Mouse (Mus musculus) bone marrow, adult 2 months (tissue): ENCODE data around the gene Mtmr3. TPM values are rescaled to one million over a fixed set of nuclear protein-coding genes. Genes with fewer than 3 reads are reported as not detected.
A peak's percentile ranks its signal among the peaks of the same experiment; 100 is the strongest.
"Not testable (repeated sequence)": the region's sequence is repeated elsewhere in the genome, so short reads cannot be mapped to it uniquely, and the experiment has no call there.

ENCODE experiments used
- H3K27ac ChIP-seq: fragments of 200-500 bp; 2 replicates; pipeline ENCODE4 v1.5.1; 2012; ENCODE audit warnings: low read depth, mild to moderate bottlenecking, control low read depth, inconsistent platforms, low read length; ENCODE audit not compliant: control insufficient read depth, poor library complexity, insufficient read depth
- H3K4me1 ChIP-seq: fragments of 200-500 bp; 2 replicates; pipeline ENCODE4 v1.6.1; 2011; ENCODE audit warnings: low read length; ENCODE audit not compliant: control insufficient read depth, insufficient read depth
- H3K4me3 ChIP-seq: fragments of 200-500 bp; replicated peaks from 2 replicates; pipeline ENCODE3; 2011; ENCODE audit warnings: mild to moderate bottlenecking, low read depth, low read length, control low read depth; ENCODE audit not compliant: control insufficient read depth
- CTCF ChIP-seq: fragments of 200-500 bp; IDR thresholded peaks from 2 replicates; pipeline ENCODE4 v1.5.1; 2011; ENCODE audit warnings: low read length, control low read depth; ENCODE audit not compliant: control insufficient read depth, insufficient read depth
- POLR2A ChIP-seq: fragments of 200-500 bp; IDR thresholded peaks from 2 replicates; pipeline ENCODE4 v1.6.1; 2011; ENCODE audit warnings: low read depth, mild to moderate bottlenecking, control low read depth, low read length, borderline replicate concordance; ENCODE audit not compliant: control insufficient read depth
- WGBS: fragments of 180-500 bp; shearing (Covaris S2); methylation state at CpG from one replicate; pipeline ENCODE4 v1.1.7; 2018; 5-methylcytosine and 5-hydroxymethylcytosine counted together
- polyA plus RNA-seq: library from polyadenylated mRNA; stranded (reverse); fragments of >200 nt; gene quantifications from 2 replicates; pipeline ENCODE4 v1.2.4, GENCODE M21; 2011; ENCODE audit warnings: low replicate concordance; ENCODE audit not compliant: missing spikeins, insufficient read depth, insufficient read length

Gene Mtmr3
- polyA plus RNA-seq, 1 experiment: 49.6 TPM

- WGBS: under 1% methylated on average over 44 of the region's 45 CpGs
- Histone ChIP-seq H3K4me1 (peaks cover 1% of the 10 kb centered on the region; the same call in 1 of the 2 replicates), H3K4me3 (peak overlapping the region; percentile 71), H3K27ac (peak overlapping the region; percentile 97)
- TF ChIP-seq POLR2A: peak; percentile 24; the same call in 1 of the 2 replicates
- TF ChIP-seq CTCF: no peak; the same call in 1 of the 2 replicates
Observed at GRCm38 (mm10) chr11:4593849-4594607, 635 bp downstream of the Mtmr3 start.

- H3K4me1 ChIP-seq: peaks cover 1% of the 10 kb centered on the region; the same call in 1 of the 2 replicates
- H3K4me3 ChIP-seq: peak overlapping the region; percentile 71
- TF ChIP-seq CTCF: no peak
- no peak for TF ChIP-seq POLR2A
- no peak overlapping the region for H3K27ac ChIP-seq
- WGBS: 2% methylated on average over 5 of the region's 5 CpGs
Observed at GRCm38 (mm10) chr11:4593491-4593848, 1.2 kb downstream of the Mtmr3 start.

- TF ChIP-seq POLR2A (no peak), CTCF (no peak)
- WGBS: 30% methylated on average over 4 of the region's 4 CpGs
- H3K4me1 ChIP-seq: peaks cover 1% of the 10 kb centered on the region; the same call in 1 of the 2 replicates
- no peak overlapping the region for H3K27ac ChIP-seq
- peak overlapping the region; percentile 12 for H3K4me3 ChIP-seq
Observed at GRCm38 (mm10) chr11:4591811-4592210, 2.9 kb downstream of the Mtmr3 start.

- Histone ChIP-seq H3K27ac (no peak overlapping the region), H3K4me1 (no peaks in the 10 kb centered on the region; the same call in 1 of the 2 replicates), H3K4me3 (no peak overlapping the region)
- no peak for TF ChIP-seq POLR2A
- no peak for TF ChIP-seq CTCF
- 46% methylated on average over 2 of the region's 2 CpGs for WGBS
Observed at GRCm38 (mm10) chr11:4578682-4579081, 16.0 kb downstream of the Mtmr3 start.

GRCm38 (mm10) chr11:4577079-4577478, 17.6 kb downstream of the Mtmr3 start:
- Histone ChIP-seq H3K27ac (no peak overlapping the region), H3K4me1 (no peaks in the 10 kb centered on the region; the same call in 1 of the 2 replicates), H3K4me3 (no peak overlapping the region)
- whole genome bisulfite sequencing: 53% methylated on average over 2 of the region's 2 CpGs
- TF ChIP-seq CTCF (no peak), POLR2A (no peak)

- 70% methylated on average over 2 of the region's 2 CpGs for WGBS
- H3K27ac ChIP-seq, H3K4me3 ChIP-seq, H3K4me1 ChIP-seq: not testable (repeated sequence)
Observed at GRCm38 (mm10) chr11:4576090-4576732, 18.5 kb downstream of the Mtmr3 start.

GRCm38 (mm10) chr11:4571491-4571901, 23.2 kb downstream of the Mtmr3 start:
- no peak overlapping the region for H3K27ac ChIP-seq
- TF ChIP-seq CTCF (no peak), POLR2A (no peak)
- H3K4me1 ChIP-seq: no peaks in the 10 kb centered on the region; the same call in 1 of the 2 replicates
- WGBS: 75% methylated on average over 4 of the region's 4 CpGs
- H3K4me3 ChIP-seq: no peak overlapping the region

GRCm38 (mm10) chr11:4566333-4566732, 28.3 kb downstream of the Mtmr3 start:
- Histone ChIP-seq H3K27ac (no peak overlapping the region), H3K4me1 (no peaks in the 10 kb centered on the region; the same call in 1 of the 2 replicates), H3K4me3 (no peak overlapping the region)
- WGBS: 70% methylated on average over 6 of the region's 6 CpGs
- TF ChIP-seq CTCF (no peak), POLR2A (no peak)

GRCm38 (mm10) chr11:4565545-4565944, 29.1 kb downstream of the Mtmr3 start:
- 77% methylated on average over 2 of the region's 2 CpGs for WGBS
- TF ChIP-seq CTCF (no peak), POLR2A (no peak)
- Histone ChIP-seq H3K27ac (no peak overlapping the region), H3K4me1 (no peaks in the 10 kb centered on the region; the same call in 1 of the 2 replicates), H3K4me3 (no peak overlapping the region)
